Mouse (Mus musculus) layer of hippocampus, postnatal 36 days (tissue): ENCODE measurements around the gene Llph. TPM values are rescaled to one million over a fixed set of nuclear protein-coding genes. Genes with fewer than 3 reads are reported as not detected.
"Not testable (repeated sequence)": the region's sequence is repeated elsewhere in the genome, so short reads cannot be mapped to it uniquely, and the experiment has no call there.

Experiments
- DNase-seq, 2 experiments: peaks; one replicate each; pipeline ENCODE4 v3.0.0; 2022
- total RNA-seq, 2 experiments: library from RNA; stranded (reverse); gene quantifications; 2 replicates each; pipeline ENCODE4 v1.2.3; 2021

Llph gene
- 10 to 100 TPM; 16.7 to 17.9 TPM for total RNA-seq

DNA sequence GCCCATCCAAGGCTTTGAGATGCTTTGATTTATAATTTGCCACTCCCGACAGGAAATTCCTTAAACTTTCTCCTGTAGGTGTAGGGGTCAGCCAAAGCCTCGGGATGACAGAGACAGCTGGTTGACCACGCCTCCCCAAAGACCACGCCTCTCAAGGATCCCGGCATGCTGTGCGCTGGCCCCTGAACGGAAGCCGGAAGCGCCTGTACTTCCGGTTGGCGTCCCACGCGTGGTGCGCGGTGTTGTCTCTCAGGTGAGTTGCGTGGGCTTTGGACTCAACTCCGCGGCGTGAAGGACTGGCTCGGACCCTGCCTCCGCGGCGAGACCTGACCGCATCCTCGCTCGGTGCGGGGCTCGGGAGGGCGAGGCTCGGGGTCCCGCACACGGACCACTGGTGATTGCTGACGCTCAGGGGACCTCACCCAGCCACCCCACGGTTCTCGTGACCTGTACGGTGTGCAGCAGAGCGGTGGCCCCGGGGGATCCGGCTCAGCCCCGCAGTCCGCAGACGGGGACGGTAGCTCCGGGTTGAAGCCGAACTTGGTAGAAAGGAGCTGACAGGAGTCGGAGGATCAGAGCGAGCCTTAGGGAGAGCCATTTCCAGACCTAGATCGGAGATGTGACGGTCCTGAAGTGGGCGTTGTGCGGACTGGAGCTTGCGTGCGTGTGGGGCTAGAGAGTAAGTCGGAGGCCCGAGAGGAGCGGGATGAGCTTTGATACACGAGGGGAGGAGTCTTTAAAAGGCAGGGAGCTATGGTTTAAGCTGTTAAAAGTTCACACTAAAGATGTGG, at the start of gene Llph:
Llph (plus strand) TSS at position 200 of the 791 bp plus-strand sequence.
- peak; percentile 80 for DNase-seq

DNA sequence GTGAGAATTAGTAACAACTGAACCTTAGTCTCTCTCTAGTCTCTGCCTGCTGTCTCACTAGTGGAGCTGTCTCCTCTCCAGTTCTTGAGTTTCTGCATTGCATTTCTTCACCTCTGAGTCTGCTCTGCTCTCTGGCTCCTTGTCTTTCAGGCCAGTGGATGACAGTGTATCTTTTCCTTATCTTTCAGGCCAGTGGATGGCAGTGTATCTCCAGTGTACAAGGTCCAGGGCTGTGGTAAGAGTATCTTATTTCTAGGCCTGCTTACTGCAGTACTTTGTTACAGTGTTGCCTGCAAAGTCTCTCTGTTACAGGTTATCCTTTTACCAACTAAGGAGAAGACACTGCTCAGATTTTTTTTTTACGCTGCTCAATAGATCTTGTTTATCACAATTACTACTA, 44.0 kb upstream of the Llph start:
- DNase-seq, result no peak

DNA sequence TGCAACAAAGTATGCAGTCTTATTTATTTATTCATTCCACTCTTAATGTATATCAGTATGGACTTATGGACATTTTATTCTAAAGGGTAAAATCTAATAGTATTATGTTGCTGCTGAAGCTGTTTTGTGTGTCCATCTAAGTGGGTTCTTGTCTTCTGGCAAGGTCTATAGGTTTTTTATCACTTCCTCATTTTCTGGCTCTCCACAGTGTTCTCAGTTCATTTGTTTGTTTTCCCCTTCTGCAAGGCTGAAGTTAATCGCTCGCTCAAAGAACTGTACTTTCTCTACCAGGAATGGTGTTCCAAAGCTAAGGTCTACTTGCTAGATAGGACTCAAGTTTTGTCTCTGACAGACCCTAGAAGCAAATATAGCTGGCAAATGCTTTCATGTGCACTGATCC, 43.5 kb upstream of the Llph start:
- DNase-seq, result no peak

DNA sequence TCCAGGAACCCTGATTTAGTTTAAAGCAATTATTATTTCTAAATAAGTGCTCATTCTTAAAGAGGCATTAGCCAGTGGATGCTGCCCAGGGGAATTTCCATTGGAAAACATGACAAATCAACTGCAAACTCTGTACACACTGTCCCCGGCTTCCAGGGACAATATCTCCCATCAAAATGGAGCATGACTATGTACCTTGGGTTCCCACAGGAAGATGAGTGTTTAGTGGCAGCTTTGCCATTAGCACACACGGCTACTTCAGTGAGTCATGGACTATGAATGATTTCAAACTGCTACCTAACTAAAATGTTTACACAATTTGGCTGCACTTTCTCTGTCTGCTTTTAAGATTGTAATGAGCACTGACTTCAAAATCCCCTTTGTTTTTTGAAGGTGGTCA, 38.4 kb upstream of the Llph start:
- DNase-seq, result no peak

DNA sequence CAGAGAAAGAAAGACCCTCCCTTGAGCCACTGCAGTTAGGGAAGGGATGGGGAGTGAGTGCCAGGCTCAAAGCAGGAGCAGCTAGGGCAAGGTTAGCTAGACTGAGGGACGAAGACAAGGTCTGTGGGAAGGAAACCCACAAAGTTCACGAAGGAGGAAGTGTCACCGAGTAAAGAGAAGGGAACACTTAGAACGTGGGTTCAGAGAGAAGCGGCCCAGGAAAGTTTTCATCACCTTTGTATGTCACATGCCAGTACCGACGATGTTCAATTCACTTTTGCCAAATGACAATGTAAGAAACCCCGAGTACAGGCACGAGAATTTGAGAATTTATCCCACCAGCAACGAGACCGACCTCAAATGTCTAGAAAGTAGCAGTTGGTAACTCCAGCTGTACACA, 37.6 kb upstream of the Llph start:
- no peak for DNase-seq

DNA sequence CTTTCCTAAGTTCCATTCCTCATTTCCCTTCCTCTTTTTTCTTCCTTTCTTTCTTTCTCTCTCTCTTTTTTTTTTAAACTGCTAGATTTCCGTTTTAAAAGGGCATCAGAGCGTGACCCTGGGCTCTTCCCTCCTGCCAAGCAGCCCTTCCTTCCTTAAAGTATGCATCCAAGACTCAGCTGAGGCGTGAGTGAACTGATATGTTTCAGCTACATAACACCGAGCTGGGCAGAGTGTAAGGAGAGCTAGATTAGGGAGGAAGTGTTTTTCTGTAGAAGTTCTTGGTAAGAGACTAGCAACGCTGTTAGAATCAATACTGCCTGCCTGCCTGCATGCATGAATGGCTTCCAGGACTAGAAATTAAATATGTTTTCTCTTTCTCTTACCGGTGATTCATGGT, 37.1 kb upstream of the Llph start:
- no peak for DNase-seq

- DNase-seq, result no peak
These were observed 35.7 kb upstream of the Llph start for GRCm38 (mm10) chr10:120191165-120191564.

GRCm38 (mm10) chr10:120192278-120192677, 34.6 kb upstream of the Llph start:
- DNase-seq, result no peak

GRCm38 (mm10) chr10:120193255-120193654, 33.6 kb upstream of the Llph start:
- no peak for DNase-seq

DNA sequence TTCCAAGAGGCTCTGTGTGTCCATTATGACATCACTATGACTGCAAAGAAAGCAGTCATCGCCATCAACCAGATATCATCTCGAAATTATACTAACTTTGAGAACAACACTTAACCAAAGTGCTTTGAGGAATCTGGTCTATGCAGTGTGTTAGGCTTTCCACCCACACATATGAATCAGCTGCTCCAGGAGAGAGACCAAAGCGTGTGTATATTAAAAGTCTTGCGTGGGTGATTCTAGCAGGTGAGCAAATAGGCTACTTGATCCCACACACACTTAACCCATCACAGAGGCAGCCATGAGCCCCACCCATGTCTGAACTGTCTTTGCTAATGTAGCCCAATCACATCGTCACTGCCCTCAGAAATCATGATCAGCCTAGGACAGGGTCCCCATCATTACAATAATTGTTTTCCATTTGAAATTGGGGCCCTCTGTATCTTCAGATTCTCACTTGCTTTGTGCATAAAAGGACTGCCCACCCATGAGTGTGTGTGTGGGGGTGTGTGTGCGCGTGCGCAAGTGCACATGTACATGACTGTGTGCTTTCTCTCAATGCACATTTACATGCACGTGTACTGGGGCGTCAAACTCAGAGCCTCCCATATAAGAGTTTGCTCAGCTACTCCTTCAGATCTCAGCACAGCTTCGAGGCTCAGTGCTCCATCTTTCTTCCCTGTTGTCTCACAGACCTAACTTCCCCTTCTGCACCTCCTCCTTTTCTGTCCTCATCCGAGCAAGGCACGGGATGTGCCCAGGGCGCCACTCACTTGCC, 29.6 kb upstream of the Llph start:
- no peak for DNase-seq

DNA sequence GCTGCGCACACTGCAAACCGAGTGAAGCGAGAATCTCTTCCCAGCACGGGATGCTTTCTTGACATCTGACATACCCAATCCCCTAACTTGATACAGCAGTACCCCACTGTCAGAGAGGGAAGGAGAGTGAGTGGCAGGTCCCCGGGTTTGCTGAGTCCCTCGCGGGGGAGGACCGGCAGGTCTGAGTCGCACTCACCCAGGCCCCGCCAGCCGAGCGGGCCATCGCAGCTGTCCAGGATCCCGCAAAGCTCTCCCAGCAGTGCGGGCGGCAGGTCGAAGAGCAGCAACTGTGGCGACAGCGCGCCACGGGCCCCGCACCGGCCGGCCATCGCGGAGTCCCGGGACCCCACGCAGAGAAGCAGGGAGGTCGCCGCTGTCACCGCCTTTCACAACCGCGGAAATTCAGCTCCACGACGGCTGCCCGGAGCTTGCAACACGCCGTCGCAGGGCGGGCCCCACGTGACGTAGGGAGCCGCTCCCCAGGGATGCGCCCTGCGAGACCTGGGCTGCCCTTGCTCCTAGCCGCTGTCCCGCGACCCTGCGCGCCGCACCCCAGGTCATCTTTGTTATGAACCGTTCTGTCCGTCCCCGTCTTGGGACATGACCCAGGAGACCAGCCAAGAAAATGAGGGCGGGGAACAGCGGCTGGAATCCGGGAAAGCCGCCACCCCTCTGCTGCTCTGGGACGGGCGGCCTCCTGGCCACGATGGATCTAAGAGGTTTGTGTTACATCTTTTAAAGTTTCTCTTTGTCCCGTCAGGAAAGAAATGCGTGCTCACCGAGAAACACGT, 25.5 kb upstream of the Llph start, which contains the start of gene Tmbim4:
Tmbim4 (plus strand) TSS at position 460 of the 791 bp plus-strand sequence.
- DNase-seq, result peak; percentile 17

DNA sequence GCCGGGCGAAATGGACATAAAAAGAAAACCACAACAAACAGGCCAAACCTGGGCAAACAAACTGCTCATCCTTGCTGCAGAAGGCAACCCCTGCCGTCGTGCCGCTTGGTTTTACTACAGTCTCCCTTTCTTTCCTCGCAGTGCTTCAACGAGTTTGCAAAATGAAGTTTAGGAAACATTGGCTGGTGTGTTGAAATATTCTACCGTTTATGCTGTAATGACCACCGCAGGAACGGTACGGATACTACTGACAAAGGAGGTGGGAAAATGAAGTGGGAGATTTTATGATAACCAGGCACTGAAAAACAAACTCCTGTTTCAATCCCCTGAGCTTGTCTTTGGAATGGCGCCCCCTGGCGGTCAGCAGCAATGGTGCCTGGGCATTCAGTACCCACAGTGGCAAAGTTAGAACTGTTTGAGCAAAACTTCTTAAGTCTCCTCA, 24.9 kb upstream of the Llph start, which contains the start of gene Irak3:
Irak3 (minus strand) TSS at position 170 of the 442 bp plus-strand sequence.
- DNase-seq, result peak; percentile 66 to 67

DNA sequence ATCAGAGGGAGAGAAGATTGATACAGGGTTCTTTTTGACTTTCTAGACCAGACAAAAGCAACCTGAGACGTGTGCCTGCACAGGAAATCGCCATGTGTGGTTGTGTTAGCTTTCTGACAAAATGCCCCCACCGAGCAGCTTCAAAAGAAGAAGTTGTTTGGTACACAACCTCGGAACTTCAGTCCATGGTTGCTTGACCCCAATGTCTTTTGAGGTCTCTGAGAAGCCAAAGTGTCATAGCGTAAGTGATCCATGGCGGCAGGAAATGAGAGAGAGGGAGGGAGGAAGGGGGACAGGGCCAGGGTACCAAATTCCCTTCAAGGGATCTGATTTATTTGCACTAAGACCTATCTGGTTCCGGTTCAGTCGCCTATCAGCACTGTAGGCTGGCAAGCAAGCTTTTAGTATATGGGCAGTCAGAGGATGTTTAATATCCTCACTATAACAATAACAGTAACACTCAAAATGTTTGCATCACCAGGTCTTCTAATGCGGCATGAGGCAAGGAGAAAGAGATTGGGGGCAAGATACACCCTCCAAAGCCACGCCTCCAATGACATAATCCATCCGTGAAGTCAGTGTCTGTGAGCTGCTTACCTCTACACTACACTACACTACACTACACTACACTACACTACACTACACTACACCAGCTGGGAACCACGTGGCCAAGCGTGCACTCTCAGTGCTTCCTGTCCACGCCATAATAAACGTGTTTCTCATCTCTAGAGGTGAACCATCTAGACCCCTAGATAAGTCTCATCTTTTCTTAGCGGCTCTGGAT, 24.2 kb upstream of the Llph start:
- DNase-seq, result no peak

DNA sequence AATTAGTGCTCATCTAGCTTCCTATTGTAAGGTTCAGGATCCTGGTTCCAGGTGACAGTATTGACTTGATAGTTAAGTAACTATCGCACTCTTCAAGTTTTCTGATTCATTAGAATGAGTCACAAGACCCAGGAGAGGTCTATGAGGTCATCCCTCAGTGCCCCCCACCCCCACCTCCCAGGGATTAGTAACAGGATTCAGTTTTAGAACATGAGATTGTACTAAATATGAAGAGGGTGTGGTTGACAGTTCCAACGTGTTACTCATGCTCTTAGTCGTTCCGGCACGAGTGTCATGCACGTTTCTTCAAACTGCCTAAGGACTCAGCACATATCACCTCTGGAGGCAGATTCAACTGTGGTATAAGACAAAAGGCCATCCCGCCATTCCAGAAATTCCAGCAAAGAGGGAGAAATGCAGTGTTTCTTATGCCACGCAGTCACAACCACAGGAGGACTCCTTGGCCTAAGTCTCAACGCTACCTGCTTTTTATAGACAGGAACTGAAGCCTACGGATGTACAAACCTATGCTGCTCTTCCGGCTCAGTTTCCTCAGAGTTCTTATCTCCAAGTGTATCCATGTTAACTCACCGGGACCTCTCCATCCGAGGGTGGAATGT, 22.2 kb upstream of the Llph start:
- DNase-seq, result no peak

DNA sequence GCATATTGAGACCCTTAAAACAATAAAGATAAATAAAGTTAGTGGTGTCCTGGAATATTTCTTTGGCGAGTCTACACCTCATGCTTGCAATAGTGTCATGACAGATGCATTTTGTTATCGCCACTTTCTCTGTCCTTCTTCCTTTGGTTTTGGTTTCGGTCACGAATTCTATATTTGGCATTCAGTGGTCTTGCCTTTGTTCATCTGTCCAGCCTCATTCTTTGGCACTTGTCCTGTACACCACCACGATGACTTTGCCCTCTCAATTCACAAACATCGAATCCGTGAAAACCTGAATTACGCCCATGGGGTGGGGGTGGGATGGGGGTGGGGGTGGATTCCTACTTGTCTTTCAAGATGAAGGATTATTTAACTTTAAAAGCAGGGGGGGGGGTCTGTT, 18.9 kb upstream of the Llph start:
- DNase-seq, result no peak

DNA sequence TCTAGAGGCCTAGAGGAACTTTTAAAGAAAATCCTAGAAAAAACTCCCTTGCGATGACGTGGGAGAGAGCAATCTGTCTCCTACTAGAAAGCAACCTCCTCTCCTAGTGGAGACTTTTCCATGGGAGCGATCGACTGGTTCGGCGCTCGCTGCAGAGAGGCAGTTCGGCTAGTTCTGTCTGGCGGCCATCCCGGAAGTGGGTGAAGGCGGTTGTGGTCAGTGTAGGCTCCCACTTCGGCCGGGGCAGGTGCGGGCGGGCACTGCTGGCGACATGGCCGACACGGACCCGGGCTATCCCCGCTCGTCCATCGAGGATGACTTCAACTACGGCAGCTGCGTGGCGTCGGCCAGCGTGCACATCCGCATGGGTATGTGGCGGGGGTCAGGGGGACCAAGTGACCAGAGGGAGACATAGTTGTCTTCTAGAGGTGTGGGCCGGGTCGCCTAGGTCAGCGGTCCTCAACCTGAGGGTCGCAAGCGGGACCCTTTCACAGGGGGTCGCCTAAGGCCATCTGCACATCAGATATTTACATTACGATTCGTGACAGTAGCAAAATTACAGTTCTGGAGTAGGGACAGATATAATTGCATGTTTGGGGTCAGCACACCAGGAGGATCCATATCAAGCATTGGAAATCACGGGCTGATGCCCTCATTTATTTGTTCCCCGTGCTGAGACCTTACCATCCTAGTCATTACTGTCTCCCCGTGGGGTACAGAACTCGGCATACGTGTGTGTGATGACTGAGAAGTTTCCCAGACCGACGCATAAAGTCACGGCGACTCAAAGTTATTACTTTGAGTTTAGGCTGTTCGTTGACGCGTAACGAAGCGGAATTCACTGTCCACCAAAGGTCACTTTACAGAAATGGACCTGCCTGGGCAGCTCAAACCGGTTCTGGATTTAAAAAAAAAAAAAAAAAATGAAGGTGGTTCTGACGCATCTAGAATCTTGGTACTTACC, 18.0 kb upstream of the Llph start:
- peak; percentile 84 to 85 for DNase-seq

GRCm38 (mm10) chr10:120209539-120209925, 17.3 kb upstream of the Llph start:
- no peak for DNase-seq

- no peak for DNase-seq
These were observed 16.8 kb upstream of the Llph start for GRCm38 (mm10) chr10:120210096-120210495.

DNA sequence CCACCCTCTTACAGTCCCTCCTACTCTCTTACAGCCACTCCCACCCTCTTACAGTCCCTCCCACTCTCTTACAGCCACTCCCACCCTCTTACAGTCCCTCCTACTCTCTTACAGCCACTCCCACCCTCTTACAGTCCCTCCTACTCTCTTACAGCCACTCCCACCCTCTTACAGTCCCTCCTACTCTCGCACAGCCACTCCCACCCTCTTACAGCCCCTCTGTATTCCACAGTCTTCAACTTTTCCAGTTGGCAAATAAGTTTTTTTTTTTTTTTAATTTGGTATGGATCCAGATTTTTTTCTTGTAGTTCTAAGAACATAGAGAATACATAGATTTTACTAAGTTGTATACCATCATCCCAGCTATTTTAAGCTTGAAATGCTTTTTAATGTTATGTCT, 9.8 kb upstream of the Llph start:
- not testable (repeated sequence) for DNase-seq

DNA sequence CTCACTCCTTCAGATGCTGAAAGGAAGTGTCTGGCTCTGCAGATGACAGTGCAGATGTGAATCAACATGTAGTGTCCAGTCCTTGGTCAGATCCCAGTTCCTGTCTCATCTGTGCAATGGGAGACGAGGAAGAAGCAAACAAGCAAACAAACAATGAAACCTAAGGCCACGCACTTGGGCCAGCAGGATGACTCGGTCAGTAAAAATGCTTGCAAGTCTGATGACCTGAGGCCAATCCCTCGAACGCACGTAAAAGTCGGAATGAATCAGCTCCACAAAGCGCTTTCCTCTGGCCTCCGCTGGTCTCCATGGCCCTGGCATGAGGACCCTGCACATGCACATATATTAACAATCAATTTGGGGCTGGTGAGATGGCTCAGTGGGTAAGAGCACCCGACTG, 7.9 kb upstream of the Llph start:
- no peak for DNase-seq
